Mouse (Mus musculus) CD8-positive naive resting alpha-beta T cell, adult 2 months (primary cell): ENCODE results near the gene Syn1.

Experiments used
- DNase-seq, 2 experiments: peaks; one replicate each; pipeline ENCODE4 v3.0.0; 2022; ENCODE audit warnings: low read depth in 2 of 2, low spot score in 2 of 2

The Syn1 gene

GRCm38 (mm10) chrX:20863161-20864101, 57.4 kb downstream of the Syn1 start:
- no peak for DNase-seq

GRCm38 (mm10) chrX:20862105-20863065, 58.4 kb downstream of the Syn1 start:
- DNase-seq: no peak

GRCm38 (mm10) chrX:20861453-20862104, 59.2 kb downstream of the Syn1 start:
- DNase-seq: no peak

GRCm38 (mm10) chrX:20853794-20854193, 67.0 kb downstream of the Syn1 start:
- DNase-seq: no peak

- peak; percentile 82 to 87 for DNase-seq
Measured at GRCm38 (mm10) chrX:20848256-20848984, 72.4 kb downstream of the Syn1 start.

- DNase-seq: no peak
Measured at GRCm38 (mm10) chrX:20847816-20848215, 73.0 kb downstream of the Syn1 start.

GRCm38 (mm10) chrX:20847232-20847631, 73.6 kb downstream of the Syn1 start:
- no peak for DNase-seq

- no peak for DNase-seq
Measured at GRCm38 (mm10) chrX:20828934-20829333, 91.9 kb downstream of the Syn1 start.

- peak; percentile 14 to 37 for DNase-seq
Measured at GRCm38 (mm10) chrX:20819708-20820426, 100.9 kb downstream of the Syn1 start.

- peak; percentile 70 to 80 for DNase-seq
Measured at GRCm38 (mm10) chrX:20819204-20819628, 101.6 kb downstream of the Syn1 start.

- no peak for DNase-seq
Measured at GRCm38 (mm10) chrX:20816974-20817373, 103.8 kb downstream of the Syn1 start.
